Mouse (Mus musculus) hematopoietic multipotent progenitor cell, adult 10-12 weeks (in vitro differentiated cells): ENCODE data around the gene Med11. TPM values are rescaled to one million over a fixed set of nuclear protein-coding genes. Genes with fewer than 3 reads are reported as not detected.

ENCODE experiments used
- polyA plus RNA-seq: library from polyadenylated mRNA; stranded (reverse); fragments of >175 nt; gene quantifications from 2 replicates; pipeline ENCODE4 v1.2.3, GENCODE M21; 2012; ENCODE audit warnings: low replicate concordance

The Med11 gene
- polyA plus RNA-seq = 13.9 and 47.2 TPM in 2 replicates

GRCm38 (mm10) chr11:70451797-70452498, at the start of gene Med11:
TSS of gene Med11 (plus strand) at chr11:70451919.

GRCm38 (mm10) chr11:70409594-70410296, 42.0 kb upstream of the Med11 start, which contains the start of gene Pelp1:
TSS of gene Pelp1 (minus strand) at chr11:70410031.

GRCm38 (mm10) chr11:70432048-70432894, 19.4 kb upstream of the Med11 start, which contains the start of gene Arrb2:
TSS of gene Arrb2 (plus strand) at chr11:70432635.

GRCm38 (mm10) chr11:70458688-70459600, 7.2 kb downstream of the Med11 start, which contains the start of gene Zmynd15:
TSS of gene Zmynd15 (plus strand) at chr11:70459433.

GRCm38 (mm10) chr11:70459601-70460101, 7.9 kb downstream of the Med11 start, which contains the start of gene Cxcl16:
TSS of gene Cxcl16 (minus strand) at chr11:70459984.

Other genes with a start within 250 kb of the Med11 start
- 0.42 and 1.8 TPM in 2 replicates for gene Slc16a11, start 239.2 kb upstream of the Med11 start, polyA plus RNA-seq
- 4.8 and 6.9 TPM in 2 replicates for gene Slc16a13, start 230.9 kb upstream of the Med11 start, polyA plus RNA-seq
- gene Bcl6b, start 222.1 kb upstream of the Med11 start, polyA plus RNA-seq = 1.2 and 1.7 TPM in 2 replicates
- gene 0610010K14Rik, start 214.0 kb upstream of the Med11 start, polyA plus RNA-seq = 63.8 and 101 TPM in 2 replicates
- 2.8 and 4.1 TPM in 2 replicates for gene Gm21988, start 212.1 kb upstream of the Med11 start, polyA plus RNA-seq
- 44.8 and 229 TPM in 2 replicates for gene Rnasek, start 212.1 kb upstream of the Med11 start, polyA plus RNA-seq
- 0.63 and 0.76 TPM in 2 replicates for gene Alox12, start 196.6 kb upstream of the Med11 start, polyA plus RNA-seq
- gene Alox12e, start 129.3 kb upstream of the Med11 start, polyA plus RNA-seq = 0.10 TPM in 1 of 2 replicates, not detected in the other
- gene Alox15, start 99.9 kb upstream of the Med11 start, polyA plus RNA-seq = 1.4 and 1.8 TPM in 2 replicates
- 34.5 and 61.0 TPM in 2 replicates for gene Pelp1, start 41.9 kb upstream of the Med11 start, polyA plus RNA-seq
- 412 and 439 TPM in 2 replicates for gene Arrb2, start 19.3 kb upstream of the Med11 start, polyA plus RNA-seq
- 2.2 and 3.7 TPM in 2 replicates for gene Zmynd15, start 7.5 kb downstream of the Med11 start, polyA plus RNA-seq
- 5.5 and 6.1 TPM in 2 replicates for gene Cxcl16, start 8.1 kb downstream of the Med11 start, polyA plus RNA-seq
- 0.40 and 1.2 TPM in 2 replicates for gene Tm4sf5, start 53.3 kb downstream of the Med11 start, polyA plus RNA-seq
- not detected in 2 replicates for gene Vmo1, start 62.7 kb downstream of the Med11 start, polyA plus RNA-seq
- gene Gltpd2, start 67.3 kb downstream of the Med11 start, polyA plus RNA-seq = not detected in 2 replicates
- gene Psmb6, start 73.4 kb downstream of the Med11 start, polyA plus RNA-seq = 57.2 and 129 TPM in 2 replicates
- gene Gm40193, start 81.0 kb downstream of the Med11 start, polyA plus RNA-seq = not detected in 2 replicates
- 2.8 and 4.8 TPM in 2 replicates for gene Pld2, start 88.1 kb downstream of the Med11 start, polyA plus RNA-seq
- gene Mink1, start 111.0 kb downstream of the Med11 start, polyA plus RNA-seq = 149 and 293 TPM in 2 replicates
- gene 4930544D05Rik, start 163.9 kb downstream of the Med11 start, polyA plus RNA-seq = not detected in 2 replicates
- gene Chrne, start 167.3 kb downstream of the Med11 start, polyA plus RNA-seq = 0.98 and 1.9 TPM in 2 replicates
- 0.47 and 1.1 TPM in 2 replicates for gene Gp1ba, start 187.2 kb downstream of the Med11 start, polyA plus RNA-seq
- gene Rnf167, start 195.3 kb downstream of the Med11 start, polyA plus RNA-seq = 97.5 and 293 TPM in 2 replicates
- 60.4 and 82.0 TPM in 2 replicates for gene Slc25a11, start 195.6 kb downstream of the Med11 start, polyA plus RNA-seq
- 4,148 and 9,034 TPM in 2 replicates for gene Pfn1, start 202.7 kb downstream of the Med11 start, polyA plus RNA-seq
- gene Eno3, start 205.3 kb downstream of the Med11 start, polyA plus RNA-seq = 15.7 and 25.1 TPM in 2 replicates
- 87.8 and 103 TPM in 2 replicates for gene Spag7, start 217.5 kb downstream of the Med11 start, polyA plus RNA-seq
- gene Camta2, start 236.2 kb downstream of the Med11 start, polyA plus RNA-seq = 59.8 and 107 TPM in 2 replicates
- 0.36 and 0.41 TPM in 2 replicates for gene Inca1, start 248.2 kb downstream of the Med11 start, polyA plus RNA-seq
- gene Kif1c, start 248.6 kb downstream of the Med11 start, polyA plus RNA-seq = 37.7 and 84.2 TPM in 2 replicates